Mouse (Mus musculus): ENCODE measurements around the gene Nelfcd. TPM values are rescaled to one million over a fixed set of nuclear protein-coding genes. Genes with fewer than 3 reads are reported as not detected.

Nelfcd gene
- total RNA-seq, 2 experiments from 2014 or later, result 50.3 to 51.2 TPM

- DNase-seq (ENCODE audit: low spot score in 2 of 2), result no peak
Observed at GRCm38 (mm10) chr2:174472407-174472806, 56.8 kb downstream of the Nelfcd start.

GRCm38 (mm10) chr2:174472818-174473549, 57.4 kb downstream of the Nelfcd start, which contains the start of gene Prelid3b:
TSS of gene Prelid3b (minus strand) at chr2:174473081.
- peak; percentile 98 to 100 for DNase-seq (ENCODE audit: low spot score in 2 of 2)

- DNase-seq (ENCODE audit: low spot score in 2 of 2), result no peak
Observed at GRCm38 (mm10) chr2:174473550-174473927, 57.9 kb downstream of the Nelfcd start.

Other genes starting within 250 kb of the Nelfcd start
- gene Gnas, start 131.5 kb upstream of the Nelfcd start, total RNA-seq (2021), result 1,000 to 10,000 TPM; 1,915 to 1,929 TPM
- gene Gm20721, start 69.1 kb upstream of the Nelfcd start, total RNA-seq (2021), result 1 to 10 TPM; 3.1 to 3.2 TPM
- gene Ctsz, start 23.2 kb downstream of the Nelfcd start, total RNA-seq (2021), result 10 to 100 TPM; 37.9 to 44.0 TPM
- not detected for gene Tubb1, start 34.9 kb downstream of the Nelfcd start, total RNA-seq (2021)
- 100 to 1,000 TPM; 285 to 290 TPM for gene Atp5e, start 48.3 kb downstream of the Nelfcd start, total RNA-seq (2021)
- gene Prelid3b, start 57.3 kb downstream of the Nelfcd start, total RNA-seq (2021), result 10 to 100 TPM; 45.2 to 46.3 TPM
- gene Zfp831, start 227.7 kb downstream of the Nelfcd start, total RNA-seq (2021), result 10 to 100 TPM; 24.0 to 26.3 TPM

All from layer of hippocampus, adult 18-20 months (tissue).